Mouse (Mus musculus): ENCODE measurements around the gene Tecr. TPM values are rescaled to one million over a fixed set of nuclear protein-coding genes. Genes with fewer than 3 reads are reported as not detected.

The Tecr gene
- 561 and 565 TPM in 2 replicates for polyA plus RNA-seq (2015; fragmentation: Nextera tagmentation; extraction: Ambion mirVana)

GRCm38 (mm10) chr8:83607661-83608397, at the start of gene Tecr, which contains the start of gene Dnajb1:
Gene Tecr (minus strand): TSS chr8:83607971.
Gene Dnajb1 (plus strand): TSS chr8:83608193.
- Histone ChIP-seq H3K9ac (peak within 1 kb of the TSS; percentile 75), H3K4me3 (replicated peaks) (peak within 1 kb of the TSS; percentile 89), H3K27me3 (replicated peaks) (no peaks in the 10 kb centered on the region), H3K9me3 (no peaks in the 10 kb centered on the region), H3K36me3 (peaks cover 26% of the 10 kb centered on the region), H3K4me1 (peaks cover 19% of the 10 kb centered on the region), H3K27ac (peak within 1 kb of the TSS; percentile 97), H3K4me2 (peak within 1 kb of the TSS; percentile 78)
- ATAC-seq (ENCODE audit: insufficient read depth, low FRiP score, low read depth) = peak; percentile 94
- under 1% methylated on average over 57 of the region's 69 CpGs for WGBS

- no peak for ATAC-seq (ENCODE audit: insufficient read depth, low FRiP score, low read depth)
- H3K9me3 ChIP-seq = no peaks in the 10 kb centered on the region
- WGBS = 80% methylated on average over 13 of the region's 13 CpGs
- peaks cover 39% of the 10 kb centered on the region for H3K4me1 ChIP-seq
- no peak overlapping the region for H3K27ac ChIP-seq
- H3K4me3 ChIP-seq (replicated peaks) = no peak overlapping the region
- no peaks in the 10 kb centered on the region for H3K27me3 ChIP-seq (replicated peaks)
- no peak overlapping the region for H3K9ac ChIP-seq
- no peak overlapping the region for H3K4me2 ChIP-seq
- no peaks in the 10 kb centered on the region for H3K36me3 ChIP-seq
Observed at GRCm38 (mm10) chr8:83656484-83657246, 48.9 kb upstream of the Tecr start.

- no peaks in the 10 kb centered on the region for H3K9me3 ChIP-seq
Observed at GRCm38 (mm10) chr8:83656043-83656442, 48.3 kb upstream of the Tecr start.

GRCm38 (mm10) chr8:83654725-83655124, 47.0 kb upstream of the Tecr start:
- Histone ChIP-seq H3K4me2 (no peak overlapping the region), H3K36me3 (no peaks in the 10 kb centered on the region), H3K9ac (no peak overlapping the region), H3K27ac (no peak overlapping the region), H3K4me3 (replicated peaks) (no peak overlapping the region), H3K4me1 (peaks cover 20% of the 10 kb centered on the region), H3K27me3 (replicated peaks) (no peaks in the 10 kb centered on the region), H3K9me3 (no peaks in the 10 kb centered on the region)
- 89% methylated on average over 6 of the region's 6 CpGs for WGBS
- ATAC-seq (ENCODE audit: insufficient read depth, low FRiP score, low read depth) = no peak

More at GRCm38 (mm10) chr8:83656043-83656442, 48.3 kb upstream of the Tecr start:
- H3K27me3 ChIP-seq (replicated peaks) = no peaks in the 10 kb centered on the region
- WGBS = 85% methylated on average over 9 of the region's 9 CpGs
- no peak overlapping the region for H3K4me2 ChIP-seq
- peaks cover 33% of the 10 kb centered on the region for H3K4me1 ChIP-seq
- no peak overlapping the region for H3K27ac ChIP-seq
- H3K36me3 ChIP-seq = no peaks in the 10 kb centered on the region
- no peak for ATAC-seq (ENCODE audit: insufficient read depth, low FRiP score, low read depth)
- no peak overlapping the region for H3K9ac ChIP-seq
- H3K4me3 ChIP-seq (replicated peaks) = no peak overlapping the region

GRCm38 (mm10) chr8:83653662-83654017, 45.9 kb upstream of the Tecr start:
- no peak for ATAC-seq (ENCODE audit: insufficient read depth, low FRiP score, low read depth)
- Histone ChIP-seq H3K9ac (peak overlapping the region; percentile 75; the same call in 1 of the 2 replicates), H3K27ac (peak overlapping the region; percentile 90), H3K4me3 (replicated peaks) (peak overlapping the region; percentile 79), H3K9me3 (no peaks in the 10 kb centered on the region), H3K36me3 (no peaks in the 10 kb centered on the region), H3K4me1 (peaks cover 19% of the 10 kb centered on the region), H3K4me2 (peak overlapping the region; percentile 84), H3K27me3 (replicated peaks) (no peaks in the 10 kb centered on the region)
- 29% methylated on average over 10 of the region's 10 CpGs for WGBS

DNA sequence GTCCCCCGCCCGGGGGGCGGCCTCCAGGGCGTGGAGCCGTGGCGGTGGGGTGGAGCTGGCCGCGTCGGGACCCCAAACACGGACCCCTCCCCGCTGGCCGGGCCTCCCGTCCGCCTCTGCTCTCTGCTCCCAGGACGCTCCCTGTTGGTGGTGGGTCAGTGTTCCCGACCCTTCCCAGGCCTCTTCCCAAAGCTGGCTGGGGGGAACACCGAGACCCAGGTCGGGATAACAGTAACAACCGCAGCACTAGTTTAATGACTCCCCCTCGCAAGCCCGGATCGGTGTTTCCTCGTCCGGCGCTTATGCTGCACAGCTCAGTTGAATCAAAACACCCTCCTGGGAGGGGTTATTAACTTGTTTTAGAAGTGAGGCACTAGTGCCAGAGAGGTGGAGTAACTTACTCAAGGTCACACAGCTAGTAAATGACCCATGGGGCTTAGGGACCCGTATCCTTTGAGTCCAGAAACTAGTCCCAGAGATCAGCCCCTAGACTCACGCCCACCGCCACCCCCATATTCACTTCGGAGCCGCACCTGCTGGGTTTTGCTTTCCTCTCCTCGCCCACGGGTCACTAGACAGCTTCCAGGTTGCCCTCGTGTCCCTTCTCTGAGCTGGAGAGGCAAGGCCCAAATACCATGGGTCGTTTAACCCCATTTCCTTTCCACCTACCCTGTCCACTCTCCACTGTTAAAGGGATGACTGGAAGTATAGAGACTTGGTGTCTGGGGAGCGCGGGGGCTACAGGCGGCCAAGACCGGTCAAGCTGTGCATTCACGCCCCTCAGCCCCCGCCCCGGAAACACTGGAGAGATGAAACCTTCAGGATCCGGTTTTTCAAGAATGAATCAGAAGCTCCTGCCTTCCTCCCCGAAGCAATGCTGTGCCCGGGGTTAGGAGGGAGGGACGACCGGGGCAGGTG, 45.2 kb upstream of the Tecr start:
- Histone ChIP-seq H3K4me3 (replicated peaks) (peak overlapping the region; percentile 79), H3K36me3 (no peaks in the 10 kb centered on the region), H3K4me1 (peaks cover 19% of the 10 kb centered on the region), H3K27ac (peak overlapping the region; percentile 90), H3K27me3 (replicated peaks) (no peaks in the 10 kb centered on the region), H3K9ac (peak overlapping the region; percentile 75), H3K4me2 (peak overlapping the region; percentile 84), H3K9me3 (no peaks in the 10 kb centered on the region)
- ATAC-seq (ENCODE audit: insufficient read depth, low FRiP score, low read depth) = no peak; the same call in 1 of the 2 replicates
- 2% methylated on average over 45 of the region's 46 CpGs for WGBS

GRCm38 (mm10) chr8:83652030-83652743, 44.4 kb upstream of the Tecr start, which contains the start of gene Gipc1:
Gene Gipc1 (plus strand): TSS chr8:83652677.
- peak; percentile 94 for ATAC-seq (ENCODE audit: insufficient read depth, low FRiP score, low read depth)
- Histone ChIP-seq H3K9ac (peak within 1 kb of the TSS; percentile 75), H3K4me2 (peak within 1 kb of the TSS; percentile 84), H3K27me3 (replicated peaks) (no peaks in the 10 kb centered on the region), H3K4me1 (peaks cover 19% of the 10 kb centered on the region), H3K4me3 (replicated peaks) (peak within 1 kb of the TSS; percentile 79), H3K9me3 (no peaks in the 10 kb centered on the region), H3K36me3 (no peaks in the 10 kb centered on the region), H3K27ac (peak within 1 kb of the TSS; percentile 90)
- 5% methylated on average over 50 of the region's 50 CpGs for WGBS

- H3K4me2 ChIP-seq = no peak overlapping the region
- 94% methylated on average over 6 of the region's 6 CpGs for WGBS
- H3K9ac ChIP-seq = no peak overlapping the region
- peaks cover 13% of the 10 kb centered on the region for H3K4me1 ChIP-seq
- ATAC-seq (ENCODE audit: insufficient read depth, low FRiP score, low read depth) = no peak
- H3K4me3 ChIP-seq (replicated peaks) = no peak overlapping the region
- no peaks in the 10 kb centered on the region for H3K36me3 ChIP-seq
- H3K9me3 ChIP-seq = no peaks in the 10 kb centered on the region
- H3K27ac ChIP-seq = no peak overlapping the region
- H3K27me3 ChIP-seq (replicated peaks) = no peaks in the 10 kb centered on the region
Observed at GRCm38 (mm10) chr8:83649699-83650098, 41.9 kb upstream of the Tecr start.

DNA sequence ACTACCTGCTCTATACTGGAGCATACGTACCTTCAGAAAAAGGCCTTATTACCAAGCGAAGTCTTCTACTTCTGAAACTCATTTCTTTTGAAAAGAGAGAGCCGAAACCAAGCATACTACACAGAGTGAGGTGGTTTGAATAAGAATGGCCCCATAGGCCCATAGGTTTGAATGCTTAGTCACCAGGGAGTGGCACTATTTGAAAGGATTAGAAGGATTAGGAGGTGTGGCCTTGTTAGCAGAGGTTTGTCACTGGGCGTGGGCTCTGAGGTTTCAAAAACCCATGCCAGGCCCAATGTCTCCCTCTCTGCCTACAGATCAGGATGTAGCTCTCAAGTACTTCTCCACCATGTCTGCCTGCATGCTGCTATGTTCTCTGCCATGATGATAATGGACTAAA, 40.3 kb upstream of the Tecr start:
- Histone ChIP-seq H3K4me2 (no peak overlapping the region), H3K36me3 (no peaks in the 10 kb centered on the region), H3K4me1 (peaks cover 3% of the 10 kb centered on the region; the same call in 1 of the 2 replicates), H3K9me3 (no peaks in the 10 kb centered on the region), H3K27me3 (replicated peaks) (no peaks in the 10 kb centered on the region), H3K27ac (no peak overlapping the region), H3K4me3 (replicated peaks) (no peak overlapping the region), H3K9ac (no peak overlapping the region)
- 93% methylated on average over 4 of the region's 4 CpGs for WGBS
- no peak for ATAC-seq (ENCODE audit: insufficient read depth, low FRiP score, low read depth)

- peaks cover 3% of the 10 kb centered on the region; the same call in 1 of the 2 replicates for H3K4me1 ChIP-seq
- no peaks in the 10 kb centered on the region for H3K36me3 ChIP-seq
- H3K27me3 ChIP-seq (replicated peaks) = no peaks in the 10 kb centered on the region
- 98% methylated on average over 11 of the region's 11 CpGs for WGBS
- H3K4me3 ChIP-seq (replicated peaks) = no peak overlapping the region
- no peak overlapping the region for H3K9ac ChIP-seq
- no peaks in the 10 kb centered on the region for H3K9me3 ChIP-seq
- no peak overlapping the region for H3K4me2 ChIP-seq
- H3K27ac ChIP-seq = no peak overlapping the region
- no peak for ATAC-seq (ENCODE audit: insufficient read depth, low FRiP score, low read depth)
Observed at GRCm38 (mm10) chr8:83647511-83647910, 39.7 kb upstream of the Tecr start.

GRCm38 (mm10) chr8:83639649-83640048, 31.9 kb upstream of the Tecr start:
- WGBS = 56% methylated on average over 5 of the region's 5 CpGs

More at GRCm38 (mm10) chr8:83639649-83640048, 31.9 kb upstream of the Tecr start:
- no peaks in the 10 kb centered on the region for H3K4me1 ChIP-seq
- no peak overlapping the region for H3K4me3 ChIP-seq (replicated peaks)
- no peak overlapping the region for H3K27ac ChIP-seq
- H3K36me3 ChIP-seq = no peaks in the 10 kb centered on the region
- H3K9ac ChIP-seq = no peak overlapping the region
- H3K9me3 ChIP-seq = no peaks in the 10 kb centered on the region
- H3K4me2 ChIP-seq = no peak overlapping the region
- no peak for ATAC-seq (ENCODE audit: insufficient read depth, low FRiP score, low read depth)
- H3K27me3 ChIP-seq (replicated peaks) = no peaks in the 10 kb centered on the region

All from stomach, embryonic 15.5 days (tissue).